Mouse (Mus musculus) cerebral cortex, adult 2 months (tissue): ENCODE results near the gene 1700017D01Rik.

Experiments used
- WGBS: fragments of 180-500 bp; shearing (Covaris S2); methylation state at CpG from one replicate; pipeline ENCODE4 v1.1.7; 2018; 5-methylcytosine and 5-hydroxymethylcytosine counted together

Gene 1700017D01Rik

DNA sequence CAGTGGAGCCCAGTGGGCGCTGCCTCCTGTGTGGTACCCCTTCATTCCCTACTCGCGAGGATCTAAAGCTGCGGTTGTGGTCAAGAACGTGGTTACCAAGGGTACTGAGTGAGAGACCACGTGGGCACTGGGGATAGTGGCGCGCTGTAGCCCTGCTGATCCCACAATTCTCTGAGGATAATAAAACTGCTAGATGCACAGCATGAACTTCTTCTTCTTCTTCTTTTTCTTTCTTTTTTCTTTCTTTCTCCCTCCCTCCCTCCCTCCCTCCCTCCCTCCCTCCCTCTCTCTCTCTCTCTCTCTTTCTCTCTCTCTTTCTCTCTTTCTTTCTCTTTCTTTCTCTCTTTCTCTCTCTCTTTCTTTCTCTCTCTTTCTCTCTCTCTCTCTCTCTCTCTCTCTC, at the start of gene 1700017D01Rik:
TSS of gene 1700017D01Rik (minus strand) at position 101 of the 400 bp plus-strand sequence.
- 88% methylated on average over 8 of the region's 8 CpGs for WGBS

- WGBS: 61% methylated on average over 2 of the region's 2 CpGs
Measured at GRCm38 (mm10) chr19:11177464-11177863, 46.8 kb upstream of the 1700017D01Rik start.

GRCm38 (mm10) chr19:11165172-11165571, 34.5 kb upstream of the 1700017D01Rik start, which contains the start of gene 1700025F22Rik:
Gene 1700025F22Rik, minus strand, starts transcription at chr19:11165320.
- WGBS: 33% methylated on average over 10 of the region's 10 CpGs

DNA sequence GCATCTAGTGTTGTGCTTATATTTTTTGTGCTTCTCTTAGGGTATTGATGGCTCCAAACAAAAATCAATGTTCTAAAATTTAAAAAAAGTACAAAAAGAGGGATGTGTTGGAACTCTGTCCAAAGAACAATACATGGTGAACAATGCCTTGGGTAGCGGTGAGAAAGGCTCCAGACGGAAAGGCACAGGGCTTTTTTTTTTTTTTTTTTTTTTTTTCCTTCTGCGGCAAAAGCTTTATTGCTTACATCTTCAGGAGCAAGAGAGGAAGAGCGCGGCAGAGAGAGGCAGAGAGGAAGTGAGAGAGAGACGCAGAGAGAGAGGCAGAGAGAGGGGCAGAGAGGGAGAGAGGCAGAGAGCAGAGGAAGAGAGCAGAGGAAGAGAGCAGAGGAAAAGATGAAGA, 27.2 kb upstream of the 1700017D01Rik start:
- WGBS: 88% methylated on average over 5 of the region's 6 CpGs

DNA sequence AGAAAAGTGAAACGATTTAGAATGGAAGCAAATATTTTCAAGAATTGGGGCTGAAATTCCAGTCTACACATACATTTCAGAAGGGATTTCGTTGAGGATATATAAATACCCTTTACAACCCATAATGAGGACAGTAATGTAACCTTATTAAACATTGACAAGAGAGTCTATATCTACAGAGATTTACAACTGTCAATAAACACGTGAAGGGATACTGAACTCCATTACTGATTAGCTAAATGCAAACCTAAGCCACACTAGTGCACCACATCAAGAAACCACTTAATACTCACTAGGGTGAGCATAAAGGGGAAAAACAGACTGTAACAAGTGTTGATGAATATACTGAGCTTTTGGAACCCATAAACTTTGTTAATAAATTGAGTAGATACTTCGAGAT, 4.7 kb upstream of the 1700017D01Rik start:
- WGBS: 79% methylated on average over 4 of the region's 4 CpGs

- 83% methylated on average over 2 of the region's 2 CpGs for WGBS
Measured at GRCm38 (mm10) chr19:11134852-11135251, 4.2 kb upstream of the 1700017D01Rik start.

GRCm38 (mm10) chr19:11129702-11130101, 974 bp downstream of the 1700017D01Rik start:
- 88% methylated on average over 1 of the region's 1 CpGs for WGBS

DNA sequence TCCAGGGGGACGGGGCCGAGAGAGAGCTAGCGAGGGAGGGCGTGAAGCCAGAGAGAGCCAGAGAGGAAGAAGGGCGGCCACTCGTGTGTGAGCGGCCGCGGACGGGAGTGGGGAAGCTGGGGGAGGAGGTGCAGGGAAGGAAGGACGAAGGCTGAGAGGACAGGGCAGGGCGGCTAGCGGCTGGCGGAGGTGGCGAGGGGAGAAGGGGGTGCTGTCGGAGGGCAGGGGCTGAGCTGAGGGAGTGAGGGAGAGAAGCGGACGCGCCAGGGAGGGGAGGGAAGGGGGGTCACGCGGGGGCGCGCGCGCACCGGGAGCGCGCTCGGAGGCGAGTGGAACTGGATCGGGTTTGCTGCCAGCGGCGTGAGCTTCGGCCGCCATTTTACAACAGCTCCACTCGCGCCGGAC, 9.7 kb downstream of the 1700017D01Rik start:
- WGBS: under 1% methylated on average over 13 of the region's 38 CpGs

DNA sequence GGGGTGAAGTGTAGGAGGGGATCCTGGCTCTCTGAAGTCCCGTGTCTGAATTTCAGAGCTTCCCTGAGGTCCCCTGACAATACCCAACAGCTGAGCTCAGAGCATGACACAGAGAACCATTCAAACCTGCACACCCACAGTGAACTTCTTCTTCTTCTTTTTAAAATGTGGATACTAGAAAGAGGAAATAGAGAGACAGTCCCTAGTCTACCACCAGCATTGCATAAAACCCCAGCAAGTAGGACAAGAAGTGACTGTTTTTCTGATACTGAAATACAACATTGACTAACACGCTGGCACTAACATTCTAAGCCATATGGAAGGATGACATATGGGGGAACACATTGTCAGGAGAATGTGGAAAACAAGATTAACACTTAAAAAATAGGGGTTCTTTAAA, 11.3 kb downstream of the 1700017D01Rik start:
- WGBS: 52% methylated on average over 2 of the region's 2 CpGs

GRCm38 (mm10) chr19:11107746-11108145, 22.9 kb downstream of the 1700017D01Rik start:
- WGBS: 86% methylated on average over 3 of the region's 3 CpGs

GRCm38 (mm10) chr19:11101880-11102279, 28.8 kb downstream of the 1700017D01Rik start:
- WGBS: 77% methylated on average over 1 of the region's 1 CpGs

DNA sequence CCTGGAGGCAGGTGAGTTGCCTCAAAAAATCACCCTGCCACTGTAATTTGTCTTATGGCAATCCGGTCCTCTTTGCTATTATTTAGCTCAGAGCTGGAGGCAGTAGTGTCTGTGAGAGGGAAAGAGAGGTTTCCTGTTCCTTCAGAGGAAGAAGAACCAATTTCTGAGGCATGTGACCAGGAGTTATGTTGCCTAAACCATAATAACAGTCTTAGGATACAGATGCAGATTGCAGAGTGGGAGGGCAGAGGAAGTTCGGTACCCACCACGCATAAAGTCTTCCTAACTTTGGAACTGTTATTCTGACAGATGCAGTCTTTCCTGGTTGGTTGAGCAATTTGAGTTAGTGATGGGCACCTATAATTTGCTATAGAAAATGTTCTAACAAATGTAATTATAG, 32.3 kb downstream of the 1700017D01Rik start:
- WGBS: 79% methylated on average over 3 of the region's 3 CpGs

DNA sequence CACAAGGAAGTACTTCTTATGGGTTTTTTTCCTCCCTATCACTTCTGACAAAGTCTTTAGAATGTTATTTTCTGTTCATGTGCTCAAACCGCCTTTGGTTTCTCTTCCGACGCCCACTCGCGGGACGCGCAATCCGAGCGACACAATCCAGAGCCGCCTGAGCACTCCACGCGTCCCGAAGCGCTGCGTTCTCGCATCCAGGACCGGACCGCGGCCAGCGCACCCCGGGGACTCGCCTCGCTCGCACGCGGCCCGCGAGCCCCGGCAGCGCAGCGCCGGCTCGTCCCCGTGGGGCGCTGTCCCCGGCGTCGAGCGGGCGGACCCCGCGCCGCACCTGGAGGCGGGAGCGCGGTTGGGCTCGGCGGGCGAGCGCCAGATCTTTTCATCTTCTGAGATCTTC, 38.5 kb downstream of the 1700017D01Rik start:
- WGBS: 2% methylated on average over 50 of the region's 50 CpGs

GRCm38 (mm10) chr19:11080934-11081333, 49.7 kb downstream of the 1700017D01Rik start, which contains the start of gene Ms4a8a:
Gene Ms4a8a, minus strand, starts transcription at chr19:11081102.
- 80% methylated on average over 4 of the region's 4 CpGs for WGBS

- WGBS: 89% methylated on average over 3 of the region's 3 CpGs
Measured at GRCm38 (mm10) chr19:11070364-11070763, 60.3 kb downstream of the 1700017D01Rik start.

- 63% methylated on average over 2 of the region's 2 CpGs for WGBS
Measured at GRCm38 (mm10) chr19:11065202-11065875, 65.3 kb downstream of the 1700017D01Rik start.

DNA sequence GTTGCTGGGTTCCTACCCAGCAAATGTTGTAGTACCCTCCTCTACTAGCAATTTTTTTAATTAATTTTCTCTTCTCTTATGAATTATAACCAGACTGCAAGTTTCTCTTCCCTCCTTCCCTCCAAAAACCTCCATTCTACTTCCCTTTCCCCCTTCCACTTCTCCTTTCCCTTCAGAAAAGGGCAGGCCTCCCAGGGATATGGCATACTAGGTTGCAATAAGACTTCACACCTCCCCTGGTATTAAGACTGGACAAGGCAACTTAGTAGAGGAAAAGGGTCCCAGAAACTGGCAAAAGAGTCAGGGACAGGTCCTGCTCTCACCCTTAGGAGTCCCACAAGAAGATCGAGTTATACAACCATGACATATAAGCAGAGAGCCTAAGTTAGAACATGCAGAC, 69.8 kb downstream of the 1700017D01Rik start:
- WGBS: 84% methylated on average over 1 of the region's 1 CpGs

DNA sequence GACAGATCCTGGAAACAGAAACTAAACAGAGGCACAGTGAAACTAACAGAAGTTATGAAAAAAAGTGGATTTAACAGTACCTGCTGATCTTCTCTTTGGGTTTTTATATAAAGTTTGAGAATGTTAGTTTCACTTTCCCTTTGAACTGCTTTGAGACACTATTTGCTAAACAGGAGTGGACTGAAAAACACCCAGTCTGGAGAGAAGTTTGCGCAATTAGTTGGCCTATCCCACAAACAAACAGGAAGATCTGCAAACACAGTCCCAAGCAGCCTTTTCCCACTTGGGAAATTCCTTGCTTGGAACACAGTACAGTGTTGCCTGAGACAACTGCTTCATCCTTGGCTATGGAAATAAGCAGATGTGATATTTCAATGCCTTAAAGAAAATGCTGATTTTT, 75.0 kb downstream of the 1700017D01Rik start:
- WGBS: 82% methylated on average over 1 of the region's 1 CpGs

DNA sequence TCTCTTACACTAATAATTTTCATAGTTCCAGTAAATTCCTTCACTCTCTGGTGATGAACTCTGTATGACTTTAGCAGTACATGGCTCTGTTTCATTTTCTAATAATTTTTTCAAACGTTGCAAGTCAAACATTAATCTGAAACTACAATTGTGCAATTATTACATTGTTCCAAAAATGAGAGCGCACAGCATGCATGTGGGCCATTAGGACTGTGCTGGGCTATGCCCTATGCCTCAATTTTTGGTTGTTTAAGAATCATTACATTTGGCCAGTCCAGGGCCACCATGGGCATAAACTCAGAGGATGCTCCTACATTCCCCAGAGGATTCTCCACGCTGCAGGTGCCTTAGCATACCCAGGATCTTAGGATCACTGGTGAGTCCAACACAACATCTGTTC, 77.4 kb downstream of the 1700017D01Rik start:
- WGBS: 77% methylated on average over 3 of the region's 3 CpGs

GRCm38 (mm10) chr19:11052877-11053276, 77.8 kb downstream of the 1700017D01Rik start:
- 80% methylated on average over 5 of the region's 5 CpGs for WGBS

DNA sequence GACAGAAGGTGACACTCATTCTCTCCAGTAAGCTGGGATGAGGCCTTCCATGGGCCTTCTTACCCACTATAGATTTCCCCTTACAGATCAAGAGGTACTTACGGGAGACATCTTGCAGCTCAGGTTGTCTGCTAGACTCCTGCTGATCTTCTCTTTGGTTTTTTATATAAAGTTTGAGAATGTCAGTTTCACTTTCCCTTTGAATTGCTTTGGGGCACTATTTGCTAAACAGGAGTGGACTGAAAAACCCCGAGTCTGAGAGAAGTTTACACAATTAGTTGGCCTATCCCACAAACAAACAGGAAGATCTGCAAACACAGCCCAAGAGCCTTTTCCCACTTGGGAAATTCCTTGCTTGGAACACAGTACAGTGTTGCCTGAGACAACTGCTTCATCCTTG, 80.4 kb downstream of the 1700017D01Rik start:
- 71% methylated on average over 2 of the region's 2 CpGs for WGBS

DNA sequence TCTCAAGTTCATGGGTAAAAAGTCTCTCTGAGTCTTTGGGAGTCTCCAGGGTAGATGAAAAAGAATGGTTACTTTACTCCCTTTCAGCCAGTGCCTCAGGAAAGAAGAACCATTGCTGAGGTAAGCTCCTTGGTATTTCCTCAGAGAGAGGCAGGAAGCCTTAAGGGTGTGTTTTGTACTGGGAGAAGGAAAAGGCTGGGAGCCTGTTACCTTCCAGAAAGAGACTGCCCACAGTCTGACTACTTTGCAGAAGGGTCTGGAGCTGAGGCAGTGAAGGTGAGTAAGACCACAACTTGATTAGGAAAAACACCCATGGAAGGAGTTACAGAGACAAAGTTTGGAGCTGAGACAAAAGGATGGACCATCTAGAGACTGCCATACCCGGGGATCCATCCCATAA, 82.2 kb downstream of the 1700017D01Rik start:
- WGBS: 79% methylated on average over 1 of the region's 1 CpGs

DNA sequence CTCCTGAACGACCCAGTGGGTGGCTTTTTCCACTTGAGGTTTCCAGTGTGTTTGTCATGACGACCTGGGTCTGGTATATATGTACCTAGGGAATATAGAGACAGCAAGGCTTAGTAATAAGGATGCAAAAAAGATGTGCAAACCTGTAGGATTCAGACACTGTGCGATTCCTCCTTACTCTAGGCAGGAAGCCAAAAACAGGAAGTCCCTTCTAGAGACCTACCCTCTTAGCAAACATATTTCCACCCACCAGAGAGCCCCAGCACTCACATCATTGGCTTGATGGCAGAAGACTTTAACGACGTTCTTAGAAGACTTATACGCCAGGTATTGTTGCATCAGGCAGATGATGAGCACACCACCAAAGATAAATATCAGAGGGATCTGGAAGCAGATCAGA, 82.7 kb downstream of the 1700017D01Rik start:
- 75% methylated on average over 6 of the region's 6 CpGs for WGBS
